Mouse (Mus musculus): ENCODE results near the gene Bhlhe23. TPM values are rescaled to one million over a fixed set of nuclear protein-coding genes. Genes with fewer than 3 reads are reported as not detected.

Gene Bhlhe23
- total and polyA plus RNA-seq, 3 experiments: not detected

DNA sequence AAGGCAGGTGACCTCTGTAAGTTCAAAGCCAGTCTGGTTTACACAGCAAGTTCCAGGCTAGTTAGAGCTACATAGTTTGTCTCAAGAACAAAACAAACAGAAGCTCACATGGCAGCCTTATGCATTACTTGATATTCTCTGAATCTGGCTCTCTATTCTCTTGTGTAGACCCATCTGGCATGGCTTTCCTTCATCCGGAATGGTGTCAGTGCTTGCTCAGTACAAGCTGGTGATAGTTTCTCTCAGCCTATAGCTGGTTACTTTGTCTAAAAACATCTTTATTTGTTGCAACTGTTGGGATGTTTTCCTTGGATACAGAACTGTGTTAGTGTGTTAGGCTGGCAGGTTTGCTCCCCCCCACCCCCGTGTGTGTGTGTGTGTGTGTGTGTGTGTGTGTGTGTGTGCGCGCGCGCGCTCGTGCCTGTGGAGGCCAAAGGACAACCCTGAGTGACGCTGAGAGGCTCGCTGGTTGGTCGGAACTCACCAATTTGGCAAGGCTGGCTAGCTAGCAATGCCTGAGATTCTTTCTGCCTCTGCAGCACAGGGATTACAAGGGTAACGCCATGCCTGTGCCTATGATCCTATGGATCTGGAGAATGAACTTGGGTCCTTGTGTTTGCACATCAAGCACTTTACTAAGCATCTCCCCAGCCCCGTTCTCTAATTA, 11.0 kb upstream of the Bhlhe23 start:
- H3K79me2 ChIP-seq (replicated peaks; ENCODE audit: control insufficient read depth, extremely low read depth, insufficient read depth, poor library complexity, severe bottlenecking): no peaks in the 10 kb centered on the region
- TF ChIP-seq USF2 (conservative IDR thresholded peaks at IDR 0.05; ENCODE audit: low read depth, low read length) (no peak), ZKSCAN1 (IDR thresholded peaks at IDR 0.05; ENCODE audit: borderline replicate concordance, low read depth, low read length) (no peak), IRF4 (IDR thresholded peaks at IDR 0.05; ENCODE audit: low read depth, low read length) (no peak), E2F4 (IDR thresholded peaks at IDR 0.05; ENCODE audit: insufficient replicate concordance, low read depth, low read length) (no peak), PAX5 (IDR thresholded peaks at IDR 0.05; ENCODE audit: low read length) (no peak), GABPA (IDR thresholded peaks at IDR 0.05; ENCODE audit: insufficient replicate concordance, low read depth, low read length) (no peak), RCOR1 (conservative IDR thresholded peaks at IDR 0.05; ENCODE audit: low read depth, low read length) (no peak), ETS1 (conservative IDR thresholded peaks at IDR 0.05; ENCODE audit: low read depth, low read length) (no peak), CTCF (conservative IDR thresholded peaks at IDR 0.05 in 1 of 2, IDR thresholded peaks at IDR 0.05 in 1 of 2; ENCODE audit: low read depth in 2 of 2, low read length in 2 of 2) (no peak), MAX (IDR thresholded peaks at IDR 0.05; ENCODE audit: low read length) (no peak), NELFE (IDR thresholded peaks at IDR 0.05; ENCODE audit: low read depth, low read length) (no peak), ZNF384 (IDR thresholded peaks at IDR 0.05; ENCODE audit: low read depth, low read length) (no peak), TBP (conservative IDR thresholded peaks at IDR 0.05; ENCODE audit: low read depth, low read length) (no peak), NRF1 (IDR thresholded peaks at IDR 0.05; ENCODE audit: low read depth, low read length) (no peak), MYC (IDR thresholded peaks at IDR 0.05; ENCODE audit: low read depth, low read length) (no peak), RAD21 (IDR thresholded peaks at IDR 0.05; ENCODE audit: low read depth, low read length) (no peak), KAT2A (IDR thresholded peaks at IDR 0.05; ENCODE audit: insufficient replicate concordance, low read length) (no peak)
- peaks cover 82% of the 10 kb centered on the region for H3K27me3 ChIP-seq (replicated peaks)
- dilution Hi-C loops (cut with MboI; ENCODE audit: extremely low pct_ligation_motif_present, extremely low pct_unique_long_range_greater_than_20kb, low sequenced_read_pairs): no loop called here
- H3K36me3 ChIP-seq (replicated peaks in 1 of 2; ENCODE audit: control insufficient read depth in 1 of 2, insufficient read depth in 1 of 2, low read length in 1 of 2): no peaks in the 10 kb centered on the region
- no peaks in the 10 kb centered on the region for H3K9me3 ChIP-seq (replicated peaks; ENCODE audit: low read length)
- H3K9ac ChIP-seq (ENCODE audit: insufficient read depth, low read depth): no peak overlapping the region
- DNase-seq (ENCODE audit: extremely low read depth): no peak
- H3K4me1 ChIP-seq (ENCODE audit: control insufficient read depth in 1 of 2, insufficient read depth in 2 of 2): no peaks in the 10 kb centered on the region
- in situ Hi-C loops (cut with MboI; ENCODE audit: low pct_ligation_motif_present, low pct_unique_long_range_greater_than_20kb, low sequenced_read_pairs): no loop called here
- H3K4me2 ChIP-seq (ENCODE audit: insufficient read depth, low read depth, poor library complexity, severe bottlenecking): no peak overlapping the region
- H3K4me3 ChIP-seq (replicated peaks in 1 of 3; ENCODE audit: low read depth in 2 of 3, low read length in 2 of 3, poor library complexity in 1 of 3): no peak overlapping the region
- no peak overlapping the region for H3K27ac ChIP-seq (ENCODE audit: insufficient read depth, low read depth)

DNA sequence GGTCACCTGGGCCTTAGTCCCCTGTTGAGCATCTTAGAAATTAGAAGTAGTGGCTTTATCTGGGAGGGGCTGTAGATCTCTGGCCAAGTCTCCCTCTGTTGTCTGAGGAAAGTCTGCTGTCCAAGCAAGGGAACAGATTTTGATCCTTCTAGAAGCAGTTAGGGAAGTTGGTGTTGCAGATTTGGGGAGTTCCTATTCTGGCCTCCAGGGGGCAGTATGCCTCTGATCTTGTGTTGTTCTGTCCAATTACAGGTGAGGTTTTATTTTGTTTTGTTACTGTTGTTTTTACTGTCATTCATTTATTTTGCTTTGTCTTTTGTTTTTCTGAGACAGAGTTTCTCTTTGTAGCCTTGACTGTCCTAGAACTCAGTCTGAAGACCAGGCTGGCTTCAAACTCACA, 10.0 kb upstream of the Bhlhe23 start:
- Histone ChIP-seq H3K4me1 (ENCODE audit: control insufficient read depth in 1 of 2, insufficient read depth in 2 of 2) (no peaks in the 10 kb centered on the region), H3K9ac (ENCODE audit: insufficient read depth, low read depth) (no peak overlapping the region), H3K27me3 (replicated peaks) (peaks cover 80% of the 10 kb centered on the region), H3K27ac (ENCODE audit: insufficient read depth, low read depth) (no peak overlapping the region), H3K79me2 (replicated peaks; ENCODE audit: control insufficient read depth, extremely low read depth, insufficient read depth, poor library complexity, severe bottlenecking) (no peaks in the 10 kb centered on the region), H3K4me3 (replicated peaks in 1 of 3; ENCODE audit: low read depth in 2 of 3, low read length in 2 of 3, poor library complexity in 1 of 3) (no peak overlapping the region), H3K4me2 (ENCODE audit: insufficient read depth, low read depth, poor library complexity, severe bottlenecking) (no peak overlapping the region), H3K36me3 (replicated peaks in 1 of 2; ENCODE audit: control insufficient read depth in 1 of 2, insufficient read depth in 1 of 2, low read length in 1 of 2) (no peaks in the 10 kb centered on the region), H3K9me3 (replicated peaks; ENCODE audit: low read length) (no peaks in the 10 kb centered on the region)
- dilution Hi-C loops (cut with MboI; ENCODE audit: extremely low pct_ligation_motif_present, extremely low pct_unique_long_range_greater_than_20kb, low sequenced_read_pairs) (no loop called here), in situ Hi-C loops (cut with MboI; ENCODE audit: low pct_ligation_motif_present, low pct_unique_long_range_greater_than_20kb, low sequenced_read_pairs) (no loop called here)
- DNase-seq (ENCODE audit: extremely low read depth): peak; percentile 52
- peak; percentile 33 for TF ChIP-seq RAD21 (IDR thresholded peaks at IDR 0.05; ENCODE audit: low read depth, low read length)
- TF ChIP-seq MAX (IDR thresholded peaks at IDR 0.05; ENCODE audit: low read length): no peak
- no peak for TF ChIP-seq CHD2 (IDR thresholded peaks at IDR 0.05; ENCODE audit: low read length)
- TF ChIP-seq IRF4 (IDR thresholded peaks at IDR 0.05; ENCODE audit: low read depth, low read length): no peak
- no peak for TF ChIP-seq JUND (conservative IDR thresholded peaks at IDR 0.05; ENCODE audit: low read depth, low read length)
- TF ChIP-seq ZMIZ1 (IDR thresholded peaks at IDR 0.05; ENCODE audit: low read depth, low read length): no peak
- TF ChIP-seq JUN (IDR thresholded peaks at IDR 0.05; ENCODE audit: insufficient read depth, low read depth, low read length): no peak
- no peak for TF ChIP-seq SIN3A (IDR thresholded peaks at IDR 0.05; ENCODE audit: low read length)
- no peak for TF ChIP-seq BHLHE40 (IDR thresholded peaks at IDR 0.05; ENCODE audit: low read depth, low read length)
- no peak for TF ChIP-seq MXI1 (IDR thresholded peaks at IDR 0.05; ENCODE audit: low read depth, low read length)
- no peak for TF ChIP-seq TCF12 (IDR thresholded peaks at IDR 0.05; ENCODE audit: low read depth, low read length)
- TF ChIP-seq ZKSCAN1 (IDR thresholded peaks at IDR 0.05; ENCODE audit: borderline replicate concordance, low read depth, low read length): no peak
- peak; percentile 76 to 91 for TF ChIP-seq CTCF (conservative IDR thresholded peaks at IDR 0.05 in 1 of 2, IDR thresholded peaks at IDR 0.05 in 1 of 2; ENCODE audit: low read depth in 2 of 2, low read length in 2 of 2)
- no peak for TF ChIP-seq MEF2A (IDR thresholded peaks at IDR 0.05; ENCODE audit: borderline replicate concordance, low read depth, low read length)
- no peak for TF ChIP-seq CHD1 (IDR thresholded peaks at IDR 0.05; ENCODE audit: low read depth, low read length)
- TF ChIP-seq NRF1 (IDR thresholded peaks at IDR 0.05; ENCODE audit: low read depth, low read length): no peak
- no peak for TF ChIP-seq E2F4 (IDR thresholded peaks at IDR 0.05; ENCODE audit: insufficient replicate concordance, low read depth, low read length)
- TF ChIP-seq SMC3 (IDR thresholded peaks at IDR 0.05; ENCODE audit: low read depth, low read length): 0 out of 2 replicates have a peak, but pooled peaks have one; percentile 23
- no peak for TF ChIP-seq PAX5 (IDR thresholded peaks at IDR 0.05; ENCODE audit: low read length)
- TF ChIP-seq EP300 (IDR thresholded peaks at IDR 0.05; ENCODE audit: low read length): no peak
- TF ChIP-seq MAZ (IDR thresholded peaks at IDR 0.05; ENCODE audit: low read depth, low read length): no peak
- TF ChIP-seq RCOR1 (conservative IDR thresholded peaks at IDR 0.05; ENCODE audit: low read depth, low read length): no peak
- TF ChIP-seq UBTF (IDR thresholded peaks at IDR 0.05; ENCODE audit: low read depth, low read length): no peak

All from CH12.LX (cell line).